Mouse (Mus musculus) MEL (cell line): ENCODE results near the gene Folr2. TPM values are rescaled to one million over a fixed set of nuclear protein-coding genes. Genes with fewer than 3 reads are reported as not detected.

Experiments
- DNase-seq: peaks from one replicate; pipeline ENCODE4 v3.0.0; 2011; ENCODE audit warnings: low read depth, low spot score
- H3K27ac ChIP-seq: 2 replicates; pipeline ENCODE4 v1.5.1; 2012; ENCODE audit warnings: low read depth, mild to moderate bottlenecking, control low read depth, low read length, moderate library complexity; ENCODE audit not compliant: control insufficient read depth
- H3K27me3 ChIP-seq, 2 experiments: fragments of 150-350 bp in 1 of 2; sonication (generic) in 1 of 2; 2 replicates each; pipeline ENCODE4 v1.6.1; 2012; ENCODE audit warnings: low read length in 2 of 2, mild to moderate bottlenecking in 2 of 2, improper control_type of control experiment in 1 of 2, moderate library complexity in 1 of 2; ENCODE audit not compliant: insufficient read depth in 2 of 2, control insufficient read depth in 1 of 2
- H3K36me3 ChIP-seq, 2 experiments: 2 replicates each; pipeline ENCODE4 v1.6.1; 2012 to 2014; ENCODE audit warnings: low read length in 2 of 2, improper control_type of control experiment in 1 of 2, inconsistent platforms in 1 of 2, mild to moderate bottlenecking in 1 of 2; ENCODE audit not compliant: insufficient read depth in 2 of 2, control insufficient read depth in 1 of 2
- H3K4me1 ChIP-seq, 2 experiments: fragments of 150-350 bp in 1 of 2; sonication (generic) in 1 of 2; 2 replicates each; pipeline ENCODE4 v1.6.1; 2012; ENCODE audit warnings: low read length in 2 of 2, improper control_type of control experiment in 1 of 2, mild to moderate bottlenecking in 1 of 2; ENCODE audit not compliant: insufficient read depth in 2 of 2, control insufficient read depth in 1 of 2
- H3K4me3 ChIP-seq, 2 experiments: fragments of 150-350 bp in 1 of 2; sonication (generic) in 1 of 2; 2 replicates each; pipeline ENCODE4 v1.5.1; 2012; ENCODE audit warnings: low read depth in 2 of 2, low read length in 2 of 2, mild to moderate bottlenecking in 2 of 2, moderate library complexity in 2 of 2, control low read depth in 1 of 2, improper control_type of control experiment in 1 of 2; ENCODE audit not compliant: control insufficient read depth in 1 of 2, insufficient read depth in 1 of 2
- H3K79me2 ChIP-seq: 2 replicates; pipeline ENCODE4 v1.6.1; 2012; ENCODE audit warnings: mild to moderate bottlenecking, low read length, moderate library complexity; ENCODE audit not compliant: control insufficient read depth, poor library complexity, insufficient read depth
- H3K9ac ChIP-seq: 2 replicates; pipeline ENCODE4 v1.6.1; 2012; ENCODE audit warnings: low read depth, mild to moderate bottlenecking, control low read depth, low read length, moderate library complexity; ENCODE audit not compliant: control insufficient read depth, poor library complexity, severe bottlenecking
- H3K9me3 ChIP-seq: fragments of 150-350 bp; sonication (generic); replicated peaks from 2 replicates; pipeline ENCODE4 v1.6.1; 2012; ENCODE audit warnings: mild to moderate bottlenecking, low read length, improper control_type of control experiment, moderate library complexity; ENCODE audit not compliant: insufficient read depth
- BHLHE40 ChIP-seq: IDR thresholded peaks from 2 replicates; pipeline ENCODE4 v1.6.1; 2012; ENCODE audit warnings: low read depth, mild to moderate bottlenecking, inconsistent platforms, low read length, improper control_type of control experiment, borderline replicate concordance
- E2F4 ChIP-seq: IDR thresholded peaks from 2 replicates; pipeline ENCODE4 v1.6.1; 2011; ENCODE audit warnings: low read depth, low read length, improper control_type of control experiment, borderline replicate concordance
- GABPA ChIP-seq: IDR thresholded peaks from 2 replicates; pipeline ENCODE4 v1.6.1; 2012; ENCODE audit warnings: low read depth, mild to moderate bottlenecking, inconsistent platforms, low read length, improper control_type of control experiment, moderate library complexity
- GATA1 ChIP-seq: IDR thresholded peaks from 2 replicates; pipeline ENCODE4 v1.6.1; 2011; ENCODE audit warnings: low read depth, low read length, improper control_type of control experiment
- JUND ChIP-seq: IDR thresholded peaks from 2 replicates; pipeline ENCODE4 v1.6.1; 2011; ENCODE audit warnings: low read depth, mild to moderate bottlenecking, improper control_type of control experiment, low read length
- KAT2A ChIP-seq: conservative IDR thresholded peaks from 2 replicates; pipeline ENCODE4 v1.6.1; 2012; ENCODE audit warnings: low read depth, low read length, improper control_type of control experiment, inconsistent platforms
- MAFK ChIP-seq: IDR thresholded peaks from 2 replicates; pipeline ENCODE4 v1.6.1; 2011; ENCODE audit warnings: low read depth, mild to moderate bottlenecking, low read length, improper control_type of control experiment, borderline replicate concordance
- MAX ChIP-seq: IDR thresholded peaks from 2 replicates; pipeline ENCODE4 v1.6.1; 2011; ENCODE audit warnings: low read length, improper control_type of control experiment
- NELFE ChIP-seq: IDR thresholded peaks from 2 replicates; pipeline ENCODE4 v1.6.1; 2011; ENCODE audit warnings: low read depth, low read length, improper control_type of control experiment
- NRF1 ChIP-seq: IDR thresholded peaks from 2 replicates; pipeline ENCODE4 v1.6.1; 2014; ENCODE audit warnings: low read depth, mild to moderate bottlenecking, inconsistent platforms, low read length, improper control_type of control experiment, moderate library complexity; ENCODE audit not compliant: poor library complexity, insufficient read depth, severe bottlenecking
- POLR2A ChIP-seq, 2 experiments: IDR thresholded peaks; 2 replicates each; pipeline ENCODE4 v1.6.1; 2011 to 2012; ENCODE audit warnings: low read length in 2 of 2, mild to moderate bottlenecking in 2 of 2, control low read depth in 1 of 2, improper control_type of control experiment in 1 of 2, low read depth in 1 of 2, moderate library complexity in 1 of 2; ENCODE audit not compliant: control insufficient read depth in 1 of 2, insufficient read depth in 1 of 2, poor library complexity in 1 of 2
- POLR2AphosphoS2 ChIP-seq: IDR thresholded peaks from 2 replicates; pipeline ENCODE4 v1.6.1; 2011; ENCODE audit warnings: low read length, improper control_type of control experiment
- RCOR1 ChIP-seq: IDR thresholded peaks from 2 replicates; pipeline ENCODE4 v1.6.1; 2012; ENCODE audit warnings: low read depth, mild to moderate bottlenecking, inconsistent platforms, low read length, improper control_type of control experiment
- SIN3A ChIP-seq: IDR thresholded peaks from 2 replicates; pipeline ENCODE4 v1.6.1; 2012; ENCODE audit warnings: low read length, improper control_type of control experiment, inconsistent platforms
- TAL1 ChIP-seq: IDR thresholded peaks from 2 replicates; pipeline ENCODE4 v1.6.1; 2012; ENCODE audit warnings: mild to moderate bottlenecking, inconsistent platforms, low read length, moderate library complexity, mixed read lengths
- USF1 ChIP-seq: IDR thresholded peaks from 2 replicates; pipeline ENCODE4 v1.6.1; 2014; ENCODE audit warnings: low read depth, mild to moderate bottlenecking, inconsistent platforms, low read length, improper control_type of control experiment, moderate library complexity
- ZNF384 ChIP-seq: IDR thresholded peaks from 2 replicates; pipeline ENCODE4 v1.6.1; 2012; ENCODE audit warnings: low read depth, mild to moderate bottlenecking, inconsistent platforms, low read length, improper control_type of control experiment
- polyA plus RNA-seq, 2 experiments: library from polyadenylated mRNA; stranded (reverse) in 1 of 2; unstranded in 1 of 2; fragments of >175 nt in 1 of 2; fragments of >200 nt in 1 of 2; gene quantifications; 2 replicates each; pipeline versions ENCODE4 v1.2.1 to v1.2.4; 2012; ENCODE audit warnings: low replicate concordance in 2 of 2, low read depth in 1 of 2; ENCODE audit not compliant: insufficient read length in 2 of 2, insufficient read depth in 1 of 2, missing spikeins in 1 of 2
- total RNA-seq: library from RNA; depleted of rRNA; stranded (reverse); fragments of 300-350 nt; gene quantifications from 2 replicates; pipeline ENCODE4 v1.2.3, GENCODE M21; 2012

Gene Folr2
- total and polyA plus RNA-seq, 3 experiments, result not detected

- no peak for DNase-seq
- Histone ChIP-seq H3K9ac (no peak overlapping the region), H3K4me3 (no peak overlapping the region), H3K36me3 (no peaks in the 10 kb centered on the region), H3K9me3 (no peaks in the 10 kb centered on the region), H3K27ac (no peak overlapping the region), H3K27me3 (peaks cover 0 to 4% of the 10 kb centered on the region in 2 experiments; a peak in 2 of 4 replicates), H3K79me2 (no peaks in the 10 kb centered on the region), H3K4me1 (no peaks in the 10 kb centered on the region)
- no peak for TF ChIP-seq POLR2A (IDR thresholded peaks at IDR 0.05; ENCODE audit: control insufficient read depth in 1 of 2, insufficient read depth in 1 of 2, low read depth in 1 of 2, low read length in 2 of 2, poor library complexity in 1 of 2)
- TF ChIP-seq BHLHE40, result no peak
- TF ChIP-seq ZNF384, result no peak
- no peak for TF ChIP-seq GABPA
- no peak for TF ChIP-seq POLR2AphosphoS2
- TF ChIP-seq NELFE, result no peak
- no peak for TF ChIP-seq TAL1
- no peak for TF ChIP-seq KAT2A
- TF ChIP-seq NRF1, result no peak
- no peak for TF ChIP-seq JUND
- no peak for TF ChIP-seq MAFK
- TF ChIP-seq E2F4, result no peak
- no peak for TF ChIP-seq SIN3A
- no peak for TF ChIP-seq MAX
- TF ChIP-seq GATA1, result no peak
- no peak for TF ChIP-seq RCOR1
Observed at GRCm38 (mm10) chr7:101884160-101884559, 27.2 kb upstream of the Folr2 start.

- no peaks in the 10 kb centered on the region for H3K36me3 ChIP-seq
- TF ChIP-seq USF1, result no peak
- no peak for TF ChIP-seq KAT2A
- TF ChIP-seq, all 39 proteins: peak for 0
- Histone ChIP-seq H3K9ac (no peak overlapping the region), H3K27me3 (peaks cover 0 to 2% of the 10 kb centered on the region in 2 experiments; a peak in 2 of 4 replicates), H3K27ac (no peak overlapping the region), H3K79me2 (no peaks in the 10 kb centered on the region), H3K4me3 (no peak overlapping the region), H3K9me3 (no peaks in the 10 kb centered on the region), H3K4me1 (no peaks in the 10 kb centered on the region)
- no peak for DNase-seq
Observed at GRCm38 (mm10) chr7:101882413-101883154, 25.6 kb upstream of the Folr2 start.
